Mouse (Mus musculus): ENCODE measurements around the gene Dlg4.

The Dlg4 gene

DNA sequence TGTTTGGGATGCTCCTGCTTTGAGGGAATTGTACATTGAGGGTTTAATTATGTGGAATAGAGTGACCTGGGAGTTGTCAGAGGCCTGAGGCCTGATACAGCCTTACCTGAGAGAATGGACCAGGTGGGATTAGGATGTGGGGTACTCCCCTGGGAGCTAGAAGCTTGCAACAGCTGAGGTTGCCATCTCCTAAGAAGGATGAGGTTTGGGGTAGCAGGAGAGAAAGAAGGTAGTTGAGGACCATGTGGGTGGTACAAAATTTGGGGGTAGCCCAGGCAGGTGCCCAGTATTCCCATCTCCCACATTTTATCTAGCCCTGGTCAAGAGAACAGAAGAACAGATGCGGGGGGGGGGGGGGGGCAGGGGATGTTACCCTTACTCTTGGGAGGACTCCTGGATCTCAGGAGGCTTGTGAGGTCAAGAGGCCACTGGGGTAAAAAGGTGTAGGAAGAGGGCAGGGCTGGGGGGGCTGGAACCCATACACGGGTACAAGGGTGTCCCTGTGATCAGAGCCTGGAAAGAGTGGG, 2.8 kb downstream of the Dlg4 start:
- no peak for DNase-seq (ENCODE audit: low spot score)

DNA sequence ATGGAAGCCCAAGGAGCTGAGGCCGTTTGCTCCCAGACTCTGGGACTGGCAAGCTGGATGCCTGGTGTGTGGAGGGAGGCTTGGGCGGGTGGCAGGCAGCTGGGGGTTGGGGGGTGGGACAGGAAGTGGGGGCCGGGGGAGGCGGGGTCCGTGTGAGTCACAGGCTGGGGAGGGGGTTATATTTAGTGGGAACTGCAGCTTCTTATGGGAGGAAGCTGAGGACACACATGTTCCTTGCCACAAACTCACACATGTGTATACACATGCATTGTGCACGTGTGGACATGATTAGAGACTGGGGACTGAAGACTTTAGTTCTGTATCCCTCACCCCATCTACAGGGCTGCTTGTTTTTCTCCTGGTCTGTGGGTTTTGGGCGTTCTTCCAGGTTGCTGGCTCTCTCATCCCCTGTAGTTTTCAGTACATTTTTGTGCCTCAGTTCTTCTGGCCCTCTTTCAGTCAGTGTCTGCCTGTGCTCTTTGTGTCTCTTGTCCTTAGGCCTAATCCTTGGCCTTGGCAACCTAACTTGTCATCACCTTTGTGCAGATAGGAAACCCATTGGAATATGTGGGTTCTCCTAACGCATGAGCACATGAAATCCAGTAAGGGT, 3.4 kb downstream of the Dlg4 start:
- peak; percentile 56 for DNase-seq (ENCODE audit: low spot score)

DNA sequence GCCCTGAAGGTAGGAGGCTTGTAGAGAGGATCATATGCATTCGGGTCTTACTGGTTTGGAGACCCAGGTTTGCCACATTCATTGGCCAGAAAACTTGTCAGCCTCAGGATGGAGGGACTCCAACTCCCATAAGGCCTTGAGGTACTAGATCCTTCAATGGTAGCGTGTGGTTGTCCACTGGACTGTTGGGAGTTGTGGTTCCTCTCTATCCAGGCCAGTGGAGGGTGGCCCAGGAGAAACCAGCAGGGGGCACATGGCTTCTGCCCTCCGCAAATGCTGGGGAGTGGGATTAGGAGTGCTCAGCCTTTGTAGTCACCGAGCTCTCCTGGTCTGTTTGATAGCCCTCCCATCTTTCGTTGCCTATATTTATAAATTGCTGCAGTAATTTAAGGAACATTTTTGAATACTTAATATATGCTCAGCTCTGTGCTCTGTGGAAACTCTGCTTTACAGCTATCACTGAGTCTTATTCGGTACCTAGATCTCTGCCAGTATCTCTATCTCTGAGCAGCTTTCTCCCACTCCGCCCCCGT, 4.1 kb downstream of the Dlg4 start:
- peak; percentile 86 for DNase-seq (ENCODE audit: low spot score)

DNA sequence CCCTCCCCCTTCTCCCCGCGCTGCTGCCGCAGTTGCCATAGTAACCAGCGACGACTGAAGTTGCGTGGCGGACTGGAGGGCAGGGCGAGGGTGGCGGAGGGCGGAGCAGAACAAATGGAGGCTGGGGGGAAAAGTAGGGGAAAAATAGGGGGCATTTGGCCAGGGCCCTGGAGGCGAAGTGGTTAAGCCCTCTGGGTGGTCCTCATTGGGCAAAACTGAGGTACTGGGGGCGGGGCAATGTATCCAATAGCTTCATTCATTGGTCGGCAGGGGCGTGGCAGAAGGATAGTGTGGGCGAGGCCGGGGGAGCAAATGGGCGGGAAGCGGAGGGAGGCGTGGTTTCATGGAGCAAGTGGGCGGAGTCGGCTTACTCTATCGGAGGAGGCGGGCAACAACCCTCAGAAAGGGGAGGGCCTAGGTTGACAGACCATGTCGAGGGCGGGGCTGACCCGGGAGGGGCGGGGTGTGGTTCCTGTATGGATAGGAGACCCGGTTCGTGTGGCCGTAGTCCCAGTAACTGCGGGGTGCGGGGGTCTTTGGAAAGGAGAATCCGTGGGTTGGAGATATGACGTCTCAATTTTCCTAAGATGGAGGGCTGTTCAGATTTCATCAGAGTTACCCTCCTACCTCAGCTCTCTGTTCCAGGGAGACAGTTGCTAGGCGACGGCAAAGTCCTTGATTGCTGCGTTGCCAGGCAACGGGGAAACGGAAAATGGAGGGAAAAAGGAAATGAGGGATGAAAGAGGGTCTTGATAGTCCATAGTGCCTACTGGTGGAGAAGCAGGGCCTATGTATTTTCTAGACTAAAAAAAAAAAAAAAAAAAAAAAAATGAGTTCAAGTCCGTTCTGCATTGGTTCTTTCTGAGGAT, 4.8 kb downstream of the Dlg4 start:
- DNase-seq (ENCODE audit: low spot score), result peak; percentile 99

DNA sequence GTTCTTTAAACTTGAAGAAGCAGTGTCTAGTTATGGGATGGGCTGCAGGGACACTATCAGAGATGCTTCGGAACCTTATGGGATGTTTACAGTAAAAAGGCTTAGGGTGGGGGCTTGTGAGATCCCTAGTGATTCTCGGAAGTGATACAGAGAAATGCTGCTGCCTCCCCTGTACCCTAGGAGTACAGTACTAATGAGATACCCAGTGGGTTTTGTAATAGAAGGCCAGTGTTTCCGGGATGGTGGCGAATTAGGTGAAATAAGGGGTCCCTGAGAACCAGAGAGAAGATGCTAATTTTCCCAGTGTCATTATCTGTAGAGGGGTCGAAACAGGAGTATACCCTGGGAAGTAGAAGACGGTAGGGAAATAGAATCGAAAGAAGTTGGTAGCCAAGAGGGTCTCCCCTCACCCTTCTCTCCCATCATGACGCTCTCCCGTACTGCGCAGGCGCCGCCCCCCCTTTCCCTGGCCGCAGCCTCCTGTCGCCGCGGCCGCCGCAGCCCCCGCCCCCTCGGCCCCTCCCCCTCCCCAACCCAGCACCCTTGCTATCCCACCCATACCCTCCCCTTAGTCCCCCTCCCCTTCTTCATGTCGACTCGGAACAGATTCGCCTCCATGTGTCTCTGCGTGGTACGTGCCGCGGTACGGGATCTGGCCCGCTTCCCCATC, 6.9 kb downstream of the Dlg4 start:
- no peak for DNase-seq (ENCODE audit: low spot score)

DNA sequence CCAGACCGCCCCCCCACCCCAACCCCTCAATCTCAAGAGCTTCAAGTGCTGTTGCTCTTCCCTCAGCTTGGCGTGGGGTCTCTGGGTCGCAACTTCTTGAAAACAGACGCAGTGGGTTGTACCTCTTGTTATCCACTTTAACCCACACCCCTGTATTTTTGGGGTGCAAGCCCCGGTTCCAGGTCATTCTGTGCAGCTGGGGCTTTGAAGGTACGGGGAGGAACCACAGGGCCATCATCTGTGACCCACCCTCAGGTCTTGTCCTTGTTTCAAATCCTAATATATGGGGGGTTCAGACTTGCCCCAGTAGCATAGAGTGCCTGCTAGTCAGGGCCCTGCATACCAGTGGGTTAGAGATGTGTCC, 7.4 kb downstream of the Dlg4 start:
- no peak for DNase-seq (ENCODE audit: low spot score)

DNA sequence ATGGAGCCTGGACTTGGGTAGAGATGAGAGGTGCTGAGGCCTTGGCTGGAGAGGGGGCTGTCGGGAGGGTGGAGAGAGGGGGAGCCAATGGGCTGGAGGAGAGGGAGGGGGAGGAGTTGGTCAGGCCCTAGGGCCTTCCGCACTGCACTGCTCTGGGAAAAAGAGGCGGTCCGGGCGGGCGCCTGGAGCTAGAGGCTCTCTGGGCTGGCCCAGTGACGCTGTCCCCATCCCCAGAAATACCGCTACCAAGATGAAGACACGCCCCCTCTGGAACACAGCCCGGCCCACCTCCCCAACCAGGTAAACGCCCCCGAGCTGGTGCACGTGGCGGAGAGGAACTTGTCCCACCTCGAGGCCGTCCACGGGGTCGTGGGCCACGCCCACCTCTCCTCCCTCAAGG, 9.9 kb downstream of the Dlg4 start:
- no peak for DNase-seq (ENCODE audit: low spot score)

DNA sequence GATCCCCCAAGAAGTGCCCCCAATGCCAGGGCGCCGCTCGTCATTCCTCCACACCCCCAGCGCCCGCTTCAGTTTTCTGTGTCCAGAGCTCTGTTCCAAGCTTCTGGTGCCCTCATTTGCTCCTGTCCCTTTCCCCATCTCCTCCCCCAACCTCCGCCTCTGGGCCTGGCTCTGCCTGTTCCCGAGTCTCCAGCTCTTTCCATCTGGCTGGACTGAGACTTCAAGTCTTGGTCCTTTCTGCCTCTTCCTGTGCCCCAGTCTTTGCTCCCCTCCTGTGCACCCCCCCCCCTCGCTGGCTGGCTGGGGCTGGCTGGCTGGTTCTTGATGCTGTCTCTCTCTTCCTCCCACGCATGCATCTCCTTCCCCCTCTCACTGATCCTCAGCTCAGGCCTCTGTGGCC, 10.7 kb downstream of the Dlg4 start:
- no peak for DNase-seq (ENCODE audit: low spot score)

DNA sequence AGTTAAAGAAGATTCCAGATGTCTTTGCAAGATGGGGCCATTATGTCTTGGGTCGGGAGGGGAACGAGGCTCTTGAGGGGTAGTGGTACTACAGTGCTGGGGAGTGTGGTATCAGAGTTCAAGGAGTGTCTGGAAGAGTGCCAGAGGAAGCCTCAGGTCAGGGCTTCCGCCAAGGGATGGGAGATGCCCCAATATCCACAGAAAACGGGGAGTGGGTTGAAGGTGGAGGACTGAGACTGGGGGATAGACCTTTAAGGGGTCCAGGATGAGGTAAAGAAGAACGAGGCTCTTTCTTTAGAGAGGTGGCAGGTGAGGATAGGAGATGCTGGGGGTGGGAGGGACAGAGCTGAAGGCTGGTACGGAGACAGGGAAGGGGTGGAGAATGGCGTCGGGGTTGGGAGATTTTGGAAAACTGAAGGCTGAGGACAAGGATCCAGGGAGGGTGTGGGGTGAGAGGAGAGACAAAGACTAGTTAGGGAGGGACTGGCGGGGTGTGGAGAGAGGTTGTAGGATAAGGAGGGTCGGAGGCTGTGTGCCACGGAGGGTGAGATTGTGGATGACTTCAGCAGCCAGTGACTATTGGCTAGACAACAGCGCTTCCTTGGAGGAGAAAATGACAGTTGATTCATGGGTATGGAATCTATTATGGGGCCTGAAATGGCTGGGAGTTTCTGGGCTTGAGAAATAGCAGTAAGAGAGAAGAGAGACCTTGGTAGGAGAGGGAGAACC, 11.8 kb downstream of the Dlg4 start:
- DNase-seq (ENCODE audit: low spot score), result no peak

DNA sequence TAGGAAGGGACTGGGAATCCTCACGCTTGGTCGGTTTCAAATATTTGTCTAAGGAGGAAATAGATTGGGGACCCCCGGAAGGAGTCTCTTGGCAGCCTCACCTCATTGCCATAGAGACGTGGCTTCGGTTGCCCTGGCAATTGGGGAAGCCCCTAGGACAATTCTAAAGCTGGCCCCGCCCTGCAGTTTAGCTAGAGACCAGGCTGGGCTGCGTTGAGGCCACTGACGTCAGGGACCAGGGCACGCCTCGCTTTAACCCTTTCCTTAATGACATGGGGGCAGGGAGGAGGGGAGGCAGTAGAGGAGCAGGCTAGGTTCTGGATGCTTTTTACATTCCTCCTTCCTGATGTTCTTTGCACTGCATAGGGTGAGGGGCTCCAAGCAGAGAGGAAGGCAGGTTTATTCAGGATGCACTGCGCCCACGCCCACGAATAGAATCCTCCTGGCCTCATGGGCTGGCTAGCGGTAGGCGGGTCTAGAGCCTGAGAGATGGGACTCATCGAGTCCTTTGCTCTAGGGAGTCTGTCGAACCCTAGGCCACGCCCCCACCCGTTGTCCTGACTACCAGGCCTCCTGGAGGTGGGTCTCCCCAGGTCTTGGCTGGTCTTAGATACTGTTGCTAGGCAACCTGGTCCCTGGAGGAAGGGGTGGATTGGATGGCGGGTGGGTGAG, 12.5 kb downstream of the Dlg4 start:
- DNase-seq (ENCODE audit: low spot score), result peak; percentile 84

DNA sequence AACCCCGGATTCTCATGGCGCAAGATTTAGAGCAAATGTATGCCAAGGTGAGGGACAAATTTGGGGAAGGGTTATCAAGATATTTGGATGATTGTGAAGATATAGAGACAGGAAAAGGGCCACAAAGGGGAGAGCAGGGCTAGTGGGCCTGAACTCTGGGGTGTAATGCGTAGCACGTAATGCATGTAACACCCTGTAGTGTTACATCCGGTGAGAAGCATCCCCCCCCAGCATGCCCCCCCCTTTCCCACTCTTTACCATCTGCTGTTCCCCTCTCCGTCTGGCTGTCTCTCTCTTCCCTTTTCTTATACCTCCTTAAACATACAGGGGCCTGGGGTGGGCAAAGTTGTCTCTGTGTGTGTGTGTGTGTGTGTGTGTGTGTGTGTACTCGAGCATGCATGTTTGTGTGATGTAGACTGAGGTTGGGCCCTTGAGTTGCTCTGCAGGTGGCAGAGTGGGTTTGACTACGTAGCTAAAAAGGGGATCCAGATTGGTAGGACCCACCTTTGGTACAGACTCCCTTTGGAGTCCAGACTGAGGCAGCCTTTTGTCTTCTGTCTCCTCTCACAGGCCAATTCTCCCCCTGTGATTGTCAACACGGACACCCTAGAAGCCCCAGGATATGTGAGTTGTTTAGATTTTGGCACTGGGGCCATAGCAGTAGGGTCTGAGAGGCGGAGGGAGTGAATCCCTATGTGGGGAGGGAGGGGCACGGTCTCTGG, 13.2 kb downstream of the Dlg4 start:
- no peak for DNase-seq (ENCODE audit: low spot score)

DNA sequence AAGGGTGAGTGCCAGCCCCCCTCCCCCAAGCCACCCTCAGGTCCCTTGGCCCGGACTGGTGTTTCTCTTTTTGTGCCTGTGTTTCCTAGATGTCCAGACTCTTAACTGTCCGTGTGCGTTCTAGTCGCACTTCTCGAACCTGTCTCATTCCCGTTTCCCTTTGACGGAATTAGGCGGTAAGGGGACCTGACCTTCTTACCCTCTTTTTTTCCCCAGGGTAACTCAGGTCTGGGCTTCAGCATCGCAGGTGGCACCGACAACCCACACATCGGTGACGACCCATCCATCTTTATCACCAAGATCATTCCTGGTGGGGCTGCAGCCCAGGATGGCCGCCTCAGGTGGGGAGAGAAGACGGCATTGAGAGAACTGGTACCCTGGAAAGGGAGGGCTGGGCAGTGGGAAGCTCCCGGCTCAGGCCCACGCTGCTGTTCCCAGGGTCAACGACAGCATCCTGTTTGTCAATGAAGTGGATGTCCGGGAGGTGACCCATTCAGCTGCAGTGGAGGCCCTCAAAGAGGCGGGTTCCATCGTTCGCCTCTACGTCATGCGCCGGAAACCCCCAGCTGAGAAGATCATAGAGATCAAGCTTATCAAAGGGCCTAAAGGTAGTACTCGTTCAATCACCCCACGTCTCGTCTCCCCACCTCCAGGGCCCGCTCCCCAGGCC, 14.0 kb downstream of the Dlg4 start:
- no peak for DNase-seq (ENCODE audit: low spot score)

DNA sequence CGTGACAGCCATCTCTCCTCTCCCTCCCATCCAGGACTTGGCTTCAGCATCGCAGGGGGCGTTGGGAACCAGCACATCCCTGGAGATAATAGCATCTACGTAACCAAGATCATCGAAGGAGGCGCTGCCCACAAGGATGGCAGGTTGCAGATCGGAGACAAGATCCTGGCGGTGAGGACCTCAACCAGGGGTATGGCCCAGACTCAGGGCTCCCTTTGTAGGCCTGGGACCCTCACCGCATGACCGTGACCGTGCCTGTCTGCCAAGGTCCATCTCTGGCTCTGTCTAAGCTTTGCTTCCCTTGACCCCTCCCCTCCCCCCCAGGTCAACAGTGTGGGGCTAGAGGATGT, 14.6 kb downstream of the Dlg4 start:
- DNase-seq (ENCODE audit: low spot score), result no peak

DNA sequence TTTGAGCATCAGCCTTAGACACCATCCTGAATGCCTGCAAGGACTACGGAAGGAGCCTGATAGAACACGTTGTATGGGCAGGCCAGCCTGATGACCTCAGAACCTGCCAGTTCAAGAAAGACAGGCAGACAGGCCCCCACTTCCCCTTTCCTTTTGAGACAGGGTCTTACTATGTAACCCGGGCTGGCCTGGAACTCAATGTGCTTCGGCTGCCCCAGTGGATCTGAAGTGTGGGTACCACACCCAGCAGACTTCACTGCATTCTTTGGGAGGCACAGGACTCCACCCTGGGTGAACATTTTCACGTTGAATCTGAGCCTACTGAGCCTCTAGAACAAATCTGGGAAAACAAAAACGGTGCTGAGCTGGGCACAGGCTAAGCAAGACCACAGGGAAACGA, 21.4 kb downstream of the Dlg4 start:
- DNase-seq (ENCODE audit: low spot score), result no peak

DNA sequence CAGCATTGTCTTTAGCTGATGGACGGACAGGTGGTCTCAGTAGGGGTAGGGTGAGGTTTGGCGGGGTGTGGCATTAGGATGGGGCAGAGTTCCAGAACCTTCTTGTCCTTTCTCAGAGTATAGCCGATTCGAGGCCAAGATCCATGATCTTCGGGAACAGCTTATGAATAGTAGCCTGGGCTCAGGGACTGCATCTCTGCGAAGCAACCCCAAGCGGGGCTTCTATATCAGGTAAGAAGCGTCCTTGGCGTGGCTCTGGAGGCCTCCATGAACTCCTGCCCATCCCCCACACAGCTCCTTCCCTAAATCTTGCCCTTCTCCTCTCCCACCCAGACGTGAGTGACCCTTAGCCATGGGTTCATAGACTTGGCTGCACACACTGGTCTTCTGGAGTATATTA, 22.9 kb downstream of the Dlg4 start:
- no peak for DNase-seq (ENCODE audit: low spot score)

DNA sequence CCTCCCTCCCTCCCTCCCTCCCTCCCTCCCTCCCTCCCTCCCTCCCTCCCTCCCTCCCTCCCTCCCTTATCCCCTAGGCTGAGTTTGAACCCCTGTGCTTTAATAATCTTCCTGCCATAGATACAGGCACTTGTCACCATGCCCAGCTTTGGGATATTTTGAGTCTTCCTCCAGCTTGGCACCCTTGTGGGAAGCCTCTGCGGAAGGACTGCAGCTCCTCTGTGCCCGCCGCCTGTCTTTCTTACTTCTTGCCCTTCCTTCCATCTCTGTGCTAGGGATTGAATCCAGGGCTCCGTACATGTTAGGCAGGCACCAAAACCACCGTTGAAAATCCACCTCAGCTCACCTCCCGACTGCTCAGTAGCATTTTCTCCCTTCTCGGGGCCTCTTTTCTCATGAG, 23.4 kb downstream of the Dlg4 start:
- DNase-seq (ENCODE audit: low spot score), result no peak

DNA sequence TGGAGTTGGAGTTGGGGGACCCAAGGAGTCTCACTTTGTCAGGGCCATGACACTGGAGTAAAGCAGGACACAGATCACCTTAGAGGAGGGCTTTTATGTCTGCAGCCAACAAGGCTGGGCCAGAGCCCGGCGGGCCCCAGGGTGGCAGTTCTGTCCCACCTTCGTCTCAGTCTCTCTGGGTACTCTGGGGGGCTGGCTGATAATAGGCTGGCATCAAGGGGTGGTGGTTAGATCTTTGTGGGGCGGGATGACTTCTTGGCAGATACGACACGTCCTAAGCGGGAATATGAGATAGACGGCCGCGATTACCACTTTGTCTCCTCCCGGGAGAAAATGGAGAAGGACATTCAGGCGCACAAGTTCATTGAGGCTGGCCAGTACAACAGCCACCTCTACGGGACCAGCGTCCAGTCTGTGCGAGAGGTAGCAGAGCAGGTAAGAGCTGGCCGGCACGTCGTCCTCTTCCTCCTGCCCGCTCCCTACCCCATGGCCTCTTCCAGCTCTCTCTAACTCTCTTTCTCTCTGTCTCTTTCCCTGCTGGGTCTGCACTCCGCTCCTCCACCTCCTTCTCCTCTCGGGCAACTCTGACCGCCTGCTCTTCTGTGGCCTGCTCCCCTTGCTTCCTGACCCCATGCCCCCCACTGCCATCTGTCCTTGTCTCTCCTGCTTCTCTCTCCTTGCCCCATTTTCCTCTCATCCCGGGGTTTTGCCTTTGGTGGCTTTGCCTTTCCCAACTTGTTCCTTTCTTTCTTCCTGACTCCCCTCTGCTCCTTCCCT, 25.8 kb downstream of the Dlg4 start:
- no peak for DNase-seq (ENCODE audit: low spot score)

DNA sequence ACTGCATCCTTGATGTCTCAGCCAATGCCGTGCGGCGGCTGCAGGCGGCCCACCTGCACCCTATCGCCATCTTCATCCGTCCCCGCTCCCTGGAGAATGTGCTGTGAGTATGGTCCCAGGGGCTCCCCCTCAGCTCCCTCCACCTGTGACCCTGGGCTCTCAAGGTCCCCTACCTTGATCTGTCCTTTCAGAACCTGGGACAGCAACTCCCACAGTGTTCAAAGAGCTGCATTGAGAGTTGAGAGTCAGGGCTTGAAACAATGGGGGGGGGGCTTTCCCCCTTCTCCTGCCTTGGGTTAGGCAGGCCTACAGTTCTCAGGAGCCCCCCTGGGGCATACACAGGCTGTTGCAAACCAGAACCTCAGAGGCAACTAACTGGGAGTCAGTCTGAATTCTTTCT, 26.9 kb downstream of the Dlg4 start:
- no peak for DNase-seq (ENCODE audit: low spot score)

DNA sequence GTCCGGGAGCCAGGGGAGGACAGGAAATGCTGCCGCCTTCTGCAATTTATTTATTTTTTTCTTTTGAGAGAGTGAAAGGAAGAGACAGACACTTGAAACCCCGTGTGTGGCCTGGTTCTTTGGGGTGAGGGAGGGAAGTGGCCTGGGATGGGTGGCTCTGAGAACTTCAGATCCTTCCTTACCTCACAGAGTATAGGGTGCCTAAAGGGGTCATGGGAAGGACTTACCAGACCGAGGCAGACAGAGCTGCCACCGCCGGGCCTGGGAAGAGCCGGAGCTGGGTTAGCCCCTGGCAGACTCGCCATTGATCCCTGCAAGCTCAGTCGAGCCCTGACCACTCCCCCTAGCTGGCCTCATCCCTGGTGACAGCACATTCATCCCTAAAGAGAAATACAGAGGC, 28.7 kb downstream of the Dlg4 start:
- DNase-seq (ENCODE audit: low spot score), result no peak

DNA sequence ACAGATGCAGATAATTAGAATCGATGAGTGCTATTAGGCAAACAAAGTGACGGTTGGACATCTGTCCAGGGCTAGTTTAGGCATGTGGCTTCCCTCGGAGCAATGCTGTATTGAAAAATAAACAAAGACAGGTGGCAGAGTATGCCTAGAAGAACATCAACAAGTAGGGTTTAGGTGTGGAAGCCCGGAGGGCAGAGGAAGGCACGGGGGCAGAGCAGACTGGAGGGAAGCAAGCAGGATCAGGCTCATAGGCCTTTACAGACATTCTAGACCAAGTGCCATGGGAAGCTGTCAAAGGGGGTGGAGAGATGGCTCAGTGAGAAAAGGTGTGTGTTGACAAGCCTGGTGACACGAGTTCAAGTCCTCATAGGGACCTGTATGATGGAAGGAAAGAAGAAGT, 32.6 kb downstream of the Dlg4 start:
- no peak for DNase-seq (ENCODE audit: low spot score)
